Mouse (Mus musculus): ENCODE measurements at regions not wholly inside any gene's neighbourhood (a gene's known extent, or its start where the extent isn't known, plus 50 kb on each side); places are given as distances from the start of the nearest gene placed in this dataset.

DNA sequence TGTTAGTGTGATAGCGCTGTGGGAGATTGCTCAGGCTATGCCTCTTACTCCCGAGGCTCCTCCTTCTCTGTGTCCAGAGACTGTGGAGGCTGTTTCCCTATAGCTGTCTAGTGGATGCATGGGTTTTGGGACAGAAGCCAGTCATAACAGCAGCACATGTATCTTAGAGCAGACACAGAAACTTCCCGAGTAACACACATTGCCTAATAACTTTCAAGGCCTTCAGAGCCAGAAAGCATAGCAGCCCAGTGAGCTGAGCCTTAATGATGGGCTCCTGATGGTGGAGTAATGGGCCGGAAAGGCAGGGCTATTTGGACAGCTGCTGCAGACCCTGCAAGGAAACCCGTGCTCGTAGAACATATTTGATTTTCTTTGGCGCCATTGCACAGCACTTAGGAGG is 288.6 kb downstream of the Glrx3 start:
- in situ Hi-C loops (cut with MboI; ENCODE audit: low pct_unique_long_range_greater_than_20kb in 1 of 2, low sequenced_read_pairs in 2 of 2, unreplicated experiment in 1 of 2), result no loop called here

DNA sequence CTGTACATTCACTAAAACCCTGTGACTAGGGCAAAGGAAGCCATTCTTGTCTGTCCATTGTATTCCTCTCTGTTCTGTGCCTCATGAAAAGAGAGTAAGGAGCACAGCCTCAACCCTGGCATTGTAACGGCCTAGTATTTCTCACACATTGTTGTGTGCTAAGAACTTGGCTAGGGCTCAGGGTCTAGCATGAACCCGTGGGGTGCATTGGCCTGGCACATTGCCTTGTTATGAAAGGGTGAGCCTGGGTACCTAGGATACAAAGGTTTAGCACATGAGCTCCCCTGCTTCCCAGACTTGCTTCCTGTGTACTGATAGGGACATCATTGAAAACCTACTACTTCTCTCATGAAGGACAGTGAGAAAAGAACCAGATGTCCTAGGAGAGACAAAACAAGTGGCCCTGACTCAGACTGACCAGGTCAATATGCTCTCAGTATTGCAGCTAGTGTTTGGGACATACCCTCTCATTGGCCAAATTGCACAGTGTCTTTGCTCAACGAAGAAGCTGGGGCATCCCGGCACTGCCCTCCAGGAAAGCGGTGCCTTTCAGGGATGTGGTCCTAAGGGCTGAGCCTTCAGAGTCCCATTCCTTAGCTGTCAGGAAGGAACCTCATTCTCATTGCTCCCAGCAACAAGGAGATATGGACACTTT is 298.6 kb downstream of the Glrx3 start:
- in situ Hi-C loops (cut with MboI; ENCODE audit: low pct_unique_long_range_greater_than_20kb in 1 of 2, low sequenced_read_pairs in 2 of 2, unreplicated experiment in 1 of 2), result no loop called here

DNA sequence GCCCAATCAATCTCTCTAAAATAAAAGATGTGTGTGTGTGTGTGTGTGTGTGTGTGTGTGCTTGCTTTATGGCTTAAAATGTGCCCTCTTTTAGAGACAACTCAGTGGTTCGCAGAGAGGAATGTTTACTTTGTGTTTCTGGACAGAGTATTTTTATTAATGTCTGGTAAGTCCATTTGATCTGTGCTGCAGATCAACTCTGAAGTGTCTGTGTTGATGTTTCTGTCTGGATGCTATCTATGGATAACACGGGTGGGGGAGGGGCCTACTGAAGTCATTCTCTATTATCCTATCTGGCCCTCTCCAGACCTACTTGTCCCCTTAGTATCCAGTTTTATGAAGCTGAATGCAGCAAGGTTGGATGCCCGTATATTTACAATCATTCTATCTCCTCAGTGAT is 304.3 kb downstream of the Glrx3 start:
- in situ Hi-C loops (cut with MboI; ENCODE audit: low pct_unique_long_range_greater_than_20kb in 1 of 2, low sequenced_read_pairs in 2 of 2, unreplicated experiment in 1 of 2), result no loop called here

DNA sequence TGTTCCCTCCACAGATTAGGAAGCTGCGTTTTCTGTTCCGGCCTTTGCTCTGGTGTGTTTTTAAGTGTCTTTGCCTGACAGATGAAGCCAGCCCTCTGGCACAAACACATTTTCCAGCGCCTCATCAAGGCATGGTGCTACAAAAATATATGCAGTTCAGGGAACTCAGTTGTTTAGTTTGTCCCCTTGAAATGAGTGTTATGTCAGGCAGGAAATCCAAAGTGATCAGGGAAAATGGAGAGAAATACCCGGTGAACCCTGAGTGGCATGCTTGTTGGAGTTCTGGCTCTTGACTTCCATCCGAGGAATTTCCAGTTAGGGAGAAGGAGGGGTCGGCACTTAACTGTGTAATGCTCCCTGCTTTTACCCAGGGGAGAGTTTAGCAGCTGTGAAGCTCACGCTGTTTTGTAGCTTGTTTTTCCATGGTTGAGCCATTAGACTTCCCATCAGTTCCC is 304.9 kb downstream of the Glrx3 start:
- in situ Hi-C loops (cut with MboI; ENCODE audit: low pct_unique_long_range_greater_than_20kb in 1 of 2, low sequenced_read_pairs in 2 of 2, unreplicated experiment in 1 of 2), result no loop called here

DNA sequence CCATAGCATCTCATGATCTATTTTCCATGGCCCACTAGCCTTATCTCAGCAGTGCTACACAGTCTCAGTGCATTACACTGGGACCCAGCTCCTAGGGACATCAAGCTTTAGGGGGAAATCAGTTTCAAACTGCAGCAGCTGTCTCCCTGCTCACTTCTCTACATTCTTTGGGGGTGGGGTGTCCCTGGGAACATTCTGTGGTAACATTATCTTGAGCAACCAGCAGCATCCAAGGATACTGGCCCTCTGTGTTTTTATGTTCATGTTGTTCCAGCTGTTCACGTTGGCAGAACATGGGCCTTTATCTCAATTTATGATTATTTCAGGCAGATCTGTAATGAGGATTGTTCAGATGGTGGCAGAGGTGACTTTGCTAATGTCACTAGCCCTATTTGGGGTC is 308.2 kb downstream of the Glrx3 start:
- in situ Hi-C loops (cut with MboI; ENCODE audit: low pct_unique_long_range_greater_than_20kb in 1 of 2, low sequenced_read_pairs in 2 of 2, unreplicated experiment in 1 of 2), result no loop called here

DNA sequence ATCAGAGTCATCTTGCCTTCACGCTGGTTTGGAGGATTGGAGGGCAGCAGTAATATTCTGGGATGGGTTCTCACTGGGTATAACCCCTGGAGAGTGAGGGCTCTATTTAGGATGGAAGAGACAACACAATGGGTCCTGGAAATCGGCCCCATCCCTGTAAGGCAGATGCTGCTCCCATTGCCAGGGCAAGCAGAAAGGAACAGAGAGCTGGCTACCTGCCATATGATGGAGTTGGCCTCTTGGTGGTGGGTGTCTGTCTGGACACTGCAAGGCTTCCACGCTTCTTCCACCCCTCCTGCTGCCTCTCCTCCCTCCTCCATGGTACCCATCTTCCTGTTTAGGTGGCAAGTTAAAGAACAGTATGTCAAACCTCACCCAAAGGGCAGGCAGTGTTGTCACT is 308.6 kb downstream of the Glrx3 start:
- in situ Hi-C loops (cut with MboI; ENCODE audit: low pct_unique_long_range_greater_than_20kb in 1 of 2, low sequenced_read_pairs in 2 of 2, unreplicated experiment in 1 of 2), result no loop called here

DNA sequence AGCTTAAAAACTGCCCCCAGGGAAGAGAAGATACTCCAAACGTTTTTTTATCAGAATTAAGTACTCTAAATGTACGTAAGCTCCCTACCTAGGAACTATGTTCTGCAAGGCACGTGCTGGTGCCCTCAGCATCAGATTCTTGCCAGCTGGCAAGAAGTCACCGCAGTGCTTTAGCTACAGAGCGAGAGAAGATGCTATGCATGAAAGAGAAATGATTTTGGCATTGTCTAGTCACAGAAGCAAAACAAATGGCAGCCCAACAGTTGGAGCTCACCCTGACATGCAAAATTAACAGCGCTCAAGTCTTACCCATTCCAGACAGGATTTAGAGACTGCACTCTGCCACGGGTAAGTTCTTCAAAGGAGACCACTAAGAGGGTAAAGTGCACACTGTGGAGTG is 311.5 kb downstream of the Glrx3 start:
- in situ Hi-C loops (cut with MboI; ENCODE audit: low pct_unique_long_range_greater_than_20kb in 1 of 2, low sequenced_read_pairs in 2 of 2, unreplicated experiment in 1 of 2), result no loop called here

DNA sequence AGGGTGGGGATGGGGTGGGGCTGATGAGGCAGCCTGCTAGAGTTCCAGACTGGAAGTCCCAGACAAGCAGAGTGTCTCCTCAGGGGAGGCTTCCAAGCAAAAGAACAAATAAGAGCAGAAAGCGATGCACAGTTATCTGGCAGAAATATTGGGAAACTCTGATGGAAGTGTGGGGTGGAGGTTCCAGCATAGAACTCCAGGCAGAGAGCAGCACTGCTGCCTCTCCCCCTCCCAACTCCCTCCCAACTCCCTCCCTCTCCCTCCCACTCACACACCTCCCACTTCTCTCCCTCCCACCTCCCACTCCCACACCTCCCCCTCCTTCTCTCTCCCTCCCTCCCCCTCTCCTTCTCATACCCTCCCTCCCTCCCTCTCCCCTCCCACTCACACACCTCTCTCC is 313.3 kb downstream of the Glrx3 start:
- in situ Hi-C loops (cut with MboI; ENCODE audit: low pct_unique_long_range_greater_than_20kb in 1 of 2, low sequenced_read_pairs in 2 of 2, unreplicated experiment in 1 of 2), result no loop called here

DNA sequence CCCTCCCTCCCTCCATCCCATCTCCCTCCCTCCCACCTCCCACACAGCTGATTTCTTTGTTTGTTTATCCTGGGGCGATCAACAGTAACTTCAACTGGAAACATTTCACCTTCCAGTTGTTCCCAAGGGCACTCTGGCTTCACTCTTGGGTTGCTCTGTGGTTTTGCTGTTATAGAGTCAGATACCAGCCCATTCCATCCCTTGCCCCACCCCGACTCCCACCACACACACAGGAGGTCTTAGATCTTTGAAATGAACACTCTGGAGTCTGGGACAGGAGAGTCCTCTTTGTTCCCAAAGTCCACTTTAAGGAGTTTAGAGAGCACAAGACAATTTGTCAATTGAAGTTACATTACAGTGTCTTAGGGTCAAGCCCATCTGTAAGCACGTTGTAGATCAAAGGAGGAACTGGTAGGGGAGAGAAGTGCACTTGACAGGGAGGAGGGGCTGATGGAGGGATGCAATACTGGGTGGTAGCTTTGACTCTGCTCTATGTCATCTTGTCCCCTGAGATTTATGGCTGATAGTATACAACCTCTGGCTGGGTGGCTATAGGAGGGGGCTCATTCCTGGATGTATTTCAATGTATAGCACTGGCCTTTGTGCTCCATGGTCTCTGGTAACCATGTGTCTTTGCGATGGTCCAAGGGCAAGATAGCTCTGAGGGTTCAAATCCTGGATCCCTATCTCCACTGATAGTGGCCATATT is 313.9 kb downstream of the Glrx3 start:
- in situ Hi-C loops (cut with MboI; ENCODE audit: low pct_unique_long_range_greater_than_20kb in 1 of 2, low sequenced_read_pairs in 2 of 2, unreplicated experiment in 1 of 2), result no loop called here

DNA sequence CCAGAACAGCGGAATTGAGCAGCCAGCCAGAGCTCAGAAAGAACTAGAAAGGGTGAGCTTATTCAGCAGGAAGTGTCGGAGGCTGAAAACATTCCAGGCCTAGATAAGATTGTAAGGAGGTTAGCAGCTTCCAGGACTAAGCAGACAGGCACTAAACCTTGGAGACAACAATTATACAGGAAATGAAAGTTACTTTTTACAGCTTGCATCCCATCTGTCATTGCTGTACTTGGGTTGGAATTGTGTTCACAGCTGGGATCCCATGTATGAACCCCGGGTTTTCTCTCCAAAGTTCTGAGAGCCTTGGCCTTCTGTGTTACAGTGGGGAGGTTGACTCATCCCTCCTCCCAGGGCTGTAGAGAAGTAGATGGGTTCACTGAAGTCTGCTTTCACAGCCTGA is 328.5 kb downstream of the Glrx3 start:
- in situ Hi-C loops (cut with MboI; ENCODE audit: low pct_unique_long_range_greater_than_20kb in 1 of 2, low sequenced_read_pairs in 2 of 2, unreplicated experiment in 1 of 2), result no loop called here

DNA sequence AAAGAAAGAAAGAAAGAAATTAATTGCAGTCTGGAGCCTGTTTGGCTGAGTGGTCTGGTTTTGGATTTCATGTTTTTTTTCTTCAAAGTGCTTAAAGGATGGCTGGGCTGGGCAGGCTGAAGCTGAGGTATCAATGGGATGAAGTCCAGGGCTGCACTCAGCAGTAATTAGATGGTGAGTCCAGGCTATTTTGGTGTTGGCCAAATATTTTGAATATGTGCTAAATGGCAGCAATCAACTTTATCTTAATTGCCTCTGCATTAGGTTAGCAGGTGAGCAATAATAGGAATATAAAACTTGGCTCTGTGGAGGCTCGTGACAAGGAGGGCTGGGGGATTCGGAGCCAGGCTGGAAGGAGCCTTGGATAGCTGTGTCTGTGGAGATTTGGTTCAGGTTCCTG is 329.3 kb downstream of the Glrx3 start:
- in situ Hi-C loops (cut with MboI; ENCODE audit: low pct_unique_long_range_greater_than_20kb in 1 of 2, low sequenced_read_pairs in 2 of 2, unreplicated experiment in 1 of 2), result no loop called here

DNA sequence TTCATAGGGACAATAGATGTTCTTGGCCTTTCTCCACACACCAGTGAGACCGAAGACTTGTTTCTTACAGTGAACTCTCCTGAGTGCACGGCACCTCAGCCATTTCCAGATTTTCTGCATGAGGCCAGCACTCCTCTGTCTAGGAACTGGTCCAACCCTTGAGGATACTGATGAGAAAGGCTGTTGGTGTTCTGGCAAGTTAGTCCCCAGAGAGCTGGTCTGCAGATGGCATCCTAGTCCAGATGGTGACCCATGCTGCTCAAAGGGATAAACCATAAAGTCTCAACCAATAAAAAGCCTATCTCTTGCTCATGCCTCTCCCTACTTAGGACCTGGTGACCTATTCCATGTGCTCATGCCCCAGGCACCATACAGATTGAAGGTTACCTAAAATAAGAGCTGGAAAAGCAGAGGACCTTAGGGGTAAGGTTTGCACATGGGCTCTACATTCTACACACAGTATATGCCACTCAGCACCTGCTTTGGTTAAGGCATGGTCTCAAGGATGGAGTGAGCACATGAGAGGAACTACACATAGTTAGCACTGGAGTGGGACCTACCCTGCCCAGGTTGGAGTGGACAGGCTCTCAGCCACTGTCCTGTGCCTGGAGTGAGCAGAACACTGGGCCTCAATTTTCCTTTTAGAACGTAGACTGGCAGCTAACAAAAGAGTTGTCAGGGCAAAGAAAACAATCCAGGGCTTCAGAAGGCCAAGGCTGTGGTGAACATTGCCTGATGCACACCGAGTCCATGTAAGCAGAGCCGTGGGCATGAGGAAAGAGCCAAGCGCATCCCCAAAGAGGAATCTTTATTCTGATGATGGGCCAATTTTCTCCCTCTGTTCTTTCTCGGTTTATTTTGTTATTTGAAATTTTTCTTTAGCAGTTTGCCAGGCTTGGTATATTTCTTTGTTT is 335.9 kb downstream of the Glrx3 start:
- in situ Hi-C loops (cut with MboI; ENCODE audit: low pct_unique_long_range_greater_than_20kb in 1 of 2, low sequenced_read_pairs in 2 of 2, unreplicated experiment in 1 of 2), result no loop called here

DNA sequence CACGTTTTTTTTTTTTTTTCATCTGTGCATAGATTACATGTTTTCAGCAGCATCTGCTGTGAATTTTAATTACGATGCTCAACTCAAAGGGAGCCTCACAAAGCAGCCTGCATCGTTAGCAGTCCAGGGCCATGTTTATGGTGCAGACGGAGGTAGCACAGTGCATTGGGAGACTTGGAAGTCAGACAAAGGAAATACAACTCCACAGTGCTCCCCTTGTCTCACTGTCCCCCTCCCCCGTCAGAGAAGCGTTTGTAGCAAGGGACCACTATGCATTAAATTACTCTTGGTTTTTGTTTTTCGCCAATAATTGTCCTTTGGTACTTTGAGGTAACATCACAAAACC is 336.5 kb downstream of the Glrx3 start:
- in situ Hi-C loops (cut with MboI; ENCODE audit: low pct_unique_long_range_greater_than_20kb in 1 of 2, low sequenced_read_pairs in 2 of 2, unreplicated experiment in 1 of 2), result no loop called here

DNA sequence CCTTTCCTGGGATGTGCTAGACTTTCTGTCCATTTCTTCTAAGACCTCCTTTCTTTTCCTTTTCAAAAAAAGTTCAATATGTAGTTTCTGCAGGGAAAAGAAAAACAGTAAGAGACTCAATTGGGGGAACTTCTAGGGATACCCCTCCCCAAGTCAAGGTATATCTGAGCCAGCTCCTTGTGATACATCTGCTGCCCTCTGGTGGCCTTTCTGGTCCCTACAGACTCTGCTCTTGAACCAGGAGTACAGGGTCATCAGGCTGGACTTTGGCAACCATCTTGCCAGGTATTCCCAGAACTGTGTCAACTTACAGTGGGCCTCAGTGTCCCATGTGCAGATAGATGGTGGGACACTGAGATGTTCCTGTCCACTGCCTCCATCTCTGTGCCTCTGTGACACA is 346.5 kb downstream of the Glrx3 start:
- in situ Hi-C loops (cut with MboI; ENCODE audit: low pct_unique_long_range_greater_than_20kb in 1 of 2, low sequenced_read_pairs in 2 of 2, unreplicated experiment in 1 of 2), result loop anchor here (25.0 kb wide), 2 partner anchors 172 to 297 kb away; no protein-coding TSS in a partner anchor

DNA sequence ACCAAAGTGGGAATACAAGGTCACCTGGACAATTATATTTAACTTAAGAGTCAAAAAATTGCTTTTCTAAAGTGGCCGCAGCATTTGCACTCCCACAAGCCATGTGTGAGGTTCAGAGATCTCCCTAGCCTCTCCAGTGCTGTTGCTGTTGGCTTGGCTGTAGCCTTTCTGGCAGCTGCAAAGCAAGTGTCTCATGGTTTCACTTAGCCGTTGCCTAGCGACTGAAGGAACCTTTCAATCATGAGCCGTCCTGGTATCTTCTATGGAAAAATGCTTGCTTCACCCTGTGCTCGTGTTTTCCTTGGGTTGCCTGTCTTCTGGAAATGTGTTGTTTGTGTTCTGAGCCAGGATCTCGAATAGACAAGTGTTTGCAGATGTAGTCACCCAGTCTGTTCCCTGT is 367.9 kb downstream of the Glrx3 start:
- in situ Hi-C loops (cut with MboI; ENCODE audit: low pct_unique_long_range_greater_than_20kb in 1 of 2, low sequenced_read_pairs in 2 of 2, unreplicated experiment in 1 of 2), result no loop called here

DNA sequence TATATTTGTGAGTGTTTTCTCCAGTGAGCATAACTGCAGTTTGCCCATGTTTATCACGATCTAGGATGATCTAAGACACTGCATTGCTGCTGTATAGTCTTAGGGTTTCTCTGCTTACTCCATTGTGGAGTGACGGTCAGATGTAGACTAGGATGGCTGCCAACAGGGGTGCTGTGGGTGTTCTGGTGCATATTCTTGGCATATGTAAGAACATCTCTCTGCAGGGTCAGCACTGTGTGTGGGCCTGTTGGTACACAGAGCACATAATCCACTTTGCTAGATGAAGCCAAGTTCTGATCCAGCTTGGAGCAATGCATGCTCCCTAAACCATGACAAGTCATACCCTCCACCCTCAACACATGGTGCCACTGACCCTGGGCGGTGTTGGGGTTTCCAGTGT is 375.4 kb downstream of the Glrx3 start:
- in situ Hi-C loops (cut with MboI; ENCODE audit: low pct_unique_long_range_greater_than_20kb in 1 of 2, low sequenced_read_pairs in 2 of 2, unreplicated experiment in 1 of 2), result no loop called here

DNA sequence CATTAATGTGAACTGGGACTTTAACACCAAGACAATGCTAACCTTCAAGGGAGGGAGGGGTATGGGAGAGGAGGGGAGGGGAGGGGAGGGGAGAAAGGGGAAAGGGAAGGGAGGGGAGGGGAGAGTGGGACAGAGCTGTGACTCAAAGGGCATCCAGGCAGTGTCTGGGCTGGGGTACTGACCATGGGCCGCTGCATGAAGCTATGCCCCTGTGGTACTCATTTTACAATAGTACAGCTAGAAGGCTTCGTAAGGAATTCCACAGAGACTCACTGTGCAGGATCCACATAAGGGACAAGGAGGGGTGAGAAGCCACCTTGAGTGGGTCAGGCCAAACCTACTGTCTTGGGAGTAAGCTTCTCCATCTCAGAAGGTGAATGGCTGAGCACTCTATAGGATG is 403.1 kb downstream of the Glrx3 start:
- in situ Hi-C loops (cut with MboI; ENCODE audit: low pct_unique_long_range_greater_than_20kb in 1 of 2, low sequenced_read_pairs in 2 of 2, unreplicated experiment in 1 of 2), result no loop called here

DNA sequence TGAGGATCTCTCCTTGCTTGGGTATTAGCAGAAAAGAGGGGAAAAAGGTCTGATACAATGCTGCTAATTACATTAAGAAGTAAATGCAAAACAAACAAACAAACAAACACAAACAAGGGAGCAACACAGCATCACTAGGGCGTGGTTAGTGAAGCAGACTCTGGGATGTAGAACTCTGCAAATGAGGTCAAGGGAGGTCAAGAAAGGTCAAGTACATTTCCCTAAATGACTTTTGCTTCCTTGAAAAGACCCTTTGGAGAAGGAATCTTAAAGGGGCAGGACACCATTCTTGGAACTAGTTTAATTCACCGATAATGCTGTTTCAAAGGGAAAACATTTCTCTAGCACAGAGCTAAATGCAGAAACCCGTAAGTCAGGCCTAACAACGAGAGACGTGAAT is 403.6 kb downstream of the Glrx3 start:
- in situ Hi-C loops (cut with MboI; ENCODE audit: low pct_unique_long_range_greater_than_20kb in 1 of 2, low sequenced_read_pairs in 2 of 2, unreplicated experiment in 1 of 2), result no loop called here

DNA sequence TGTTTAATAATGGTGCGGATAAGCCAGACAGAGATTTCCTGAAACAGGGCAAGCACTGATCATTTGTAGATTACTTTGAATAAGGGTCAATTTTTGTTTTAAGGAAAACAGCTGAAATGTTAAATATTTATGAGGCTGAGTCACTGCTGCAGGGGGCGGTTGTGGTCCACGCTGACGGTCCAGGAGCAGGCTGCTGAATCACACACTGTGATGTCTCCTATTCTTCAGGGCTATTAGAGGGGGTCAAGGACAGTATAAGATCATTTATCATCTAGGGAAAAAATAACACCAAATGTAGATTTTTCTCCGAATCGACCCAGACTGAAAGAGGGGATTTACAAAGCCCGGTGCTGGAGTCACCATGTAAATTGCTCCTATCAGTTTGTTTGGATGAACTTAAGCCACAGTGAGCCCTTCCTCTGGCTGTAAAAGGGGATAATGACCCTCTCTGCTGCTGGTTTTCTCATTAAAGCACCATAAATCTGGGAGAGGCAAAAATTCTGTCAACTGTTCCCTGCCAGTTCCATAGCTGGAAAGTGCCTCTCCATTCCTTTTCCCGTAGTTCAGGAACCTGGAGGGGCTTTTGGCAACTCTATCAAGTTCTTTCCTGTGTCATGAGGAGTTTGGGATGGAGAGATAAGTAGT is 404.2 kb downstream of the Glrx3 start:
- in situ Hi-C loops (cut with MboI; ENCODE audit: low pct_unique_long_range_greater_than_20kb in 1 of 2, low sequenced_read_pairs in 2 of 2, unreplicated experiment in 1 of 2), result no loop called here

Measured in mouse embryonic stem cell (cell line).